Mouse (Mus musculus): ENCODE measurements at regions not wholly inside any gene's neighbourhood (a gene's known extent, or its start where the extent isn't known, plus 50 kb on each side); places are given as distances from the start of the nearest gene placed in this dataset.
A peak's percentile ranks its signal among the peaks of the same experiment; 100 is the strongest.

DNA sequence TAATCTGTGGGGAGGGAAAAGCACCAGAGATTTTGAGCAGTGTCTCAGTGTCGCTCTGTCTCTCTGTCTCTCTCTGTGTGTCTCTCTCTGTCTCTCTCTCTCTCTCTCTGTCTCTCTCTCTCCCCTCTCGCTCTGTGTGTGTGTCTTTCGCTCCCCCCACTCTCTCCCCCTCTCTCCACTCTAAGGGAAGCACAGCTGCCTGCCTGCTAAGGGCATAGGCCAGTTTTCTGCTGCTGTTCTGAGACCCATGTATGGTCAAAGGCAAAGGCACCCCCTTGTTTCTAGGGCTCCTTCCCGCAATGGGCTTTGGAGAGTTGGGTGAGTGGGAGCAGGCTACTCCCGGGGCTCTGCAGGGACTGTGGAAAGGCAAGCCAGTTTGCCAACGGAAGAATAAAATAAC lies 192.2 kb downstream of the Lmo4 start:
- DNase-seq (ENCODE audit: low read depth, low spot score) = no peak

DNA sequence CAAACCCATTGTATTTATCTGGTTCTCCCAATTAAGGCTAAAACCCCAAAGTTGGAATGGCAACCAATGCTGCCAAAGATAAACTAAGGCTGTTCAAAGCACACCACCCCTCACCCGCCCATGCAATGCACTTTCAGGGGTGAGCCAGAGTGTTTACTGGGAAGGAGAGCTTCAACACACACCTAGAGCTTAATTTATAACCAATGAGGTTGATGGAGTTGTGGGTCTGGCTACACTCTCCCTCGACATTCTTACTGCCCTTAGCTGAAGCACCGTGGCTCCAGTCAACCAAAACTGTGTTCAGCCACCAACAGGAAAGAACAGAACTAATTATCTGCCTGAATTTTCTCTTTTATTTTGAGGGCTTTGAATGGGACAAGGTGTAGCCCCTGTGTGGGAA lies 192.8 kb downstream of the Lmo4 start:
- DNase-seq (ENCODE audit: low read depth, low spot score) = no peak

DNA sequence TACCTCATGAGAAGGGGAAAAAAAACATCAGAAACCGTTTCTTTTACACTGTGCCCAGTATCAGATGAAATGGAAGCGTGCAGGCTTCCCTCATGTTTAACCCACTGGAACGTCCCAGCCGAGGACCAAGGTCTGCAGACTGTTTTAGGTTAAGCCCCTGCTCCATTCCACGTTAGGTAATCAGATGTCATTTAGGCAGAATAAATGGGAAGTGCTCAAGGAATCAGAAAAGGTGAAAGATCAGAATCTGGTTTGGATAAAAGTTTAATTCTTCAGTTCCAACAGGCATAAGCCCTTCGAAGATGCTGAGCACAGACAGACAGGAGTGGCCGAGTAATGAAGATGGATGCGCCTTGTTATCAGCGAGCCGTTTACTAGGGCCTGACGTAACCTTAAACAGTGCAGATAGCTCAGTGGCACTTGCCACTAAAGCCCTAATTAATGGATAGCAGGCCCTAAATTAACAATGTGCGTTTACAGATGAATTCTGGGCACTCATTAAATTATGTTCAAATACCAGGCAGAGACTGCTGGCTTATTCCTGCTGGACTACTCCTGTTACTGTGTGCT lies 193.5 kb downstream of the Lmo4 start:
- DNase-seq (ENCODE audit: low read depth, low spot score) = no peak

DNA sequence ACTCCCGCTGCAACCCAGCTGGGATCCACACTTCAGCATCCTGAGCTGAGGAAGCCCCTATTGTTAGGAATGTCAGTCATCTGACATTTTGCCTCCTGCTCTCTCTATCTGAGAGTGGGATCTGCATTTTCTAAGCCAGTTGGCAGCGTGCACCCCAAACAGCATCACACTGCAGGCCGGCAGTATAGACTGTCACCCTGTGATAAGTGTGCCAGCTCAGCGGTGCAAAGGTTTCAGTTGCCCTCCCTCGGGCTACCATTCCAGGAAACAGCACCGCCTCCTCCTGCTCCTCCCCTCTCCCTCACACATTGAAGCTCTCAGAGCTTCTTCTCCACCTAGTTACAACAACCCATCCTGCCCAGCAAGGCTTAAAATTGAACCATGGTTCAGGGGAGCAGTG lies 194.5 kb downstream of the Lmo4 start:
- DNase-seq (ENCODE audit: low read depth, low spot score) = peak; percentile 19

DNA sequence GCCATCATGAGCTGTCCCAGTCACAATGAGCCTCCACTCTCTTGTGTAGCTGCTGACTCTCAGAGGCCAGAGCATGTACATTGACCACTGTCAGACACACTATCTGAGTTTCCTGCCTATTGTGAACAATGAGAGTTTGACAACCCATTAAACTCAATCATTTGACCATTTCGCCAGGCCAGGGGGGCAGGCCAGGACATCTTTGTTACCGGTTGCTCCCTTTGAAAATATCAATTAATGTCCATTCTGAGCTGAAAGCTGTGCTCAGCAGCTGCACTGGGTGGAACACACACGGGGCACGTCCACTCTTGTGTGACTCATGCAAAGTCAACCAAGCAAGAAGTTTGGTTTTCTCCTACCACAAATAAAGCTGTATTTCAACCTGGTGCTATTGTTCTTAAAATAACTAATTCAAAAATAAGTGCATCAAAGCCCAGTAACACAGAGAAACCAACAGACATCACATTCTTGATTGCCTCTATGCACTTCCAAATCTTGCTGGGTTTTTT lies 197.9 kb downstream of the Lmo4 start:
- no peak for DNase-seq (ENCODE audit: low read depth, low spot score)

DNA sequence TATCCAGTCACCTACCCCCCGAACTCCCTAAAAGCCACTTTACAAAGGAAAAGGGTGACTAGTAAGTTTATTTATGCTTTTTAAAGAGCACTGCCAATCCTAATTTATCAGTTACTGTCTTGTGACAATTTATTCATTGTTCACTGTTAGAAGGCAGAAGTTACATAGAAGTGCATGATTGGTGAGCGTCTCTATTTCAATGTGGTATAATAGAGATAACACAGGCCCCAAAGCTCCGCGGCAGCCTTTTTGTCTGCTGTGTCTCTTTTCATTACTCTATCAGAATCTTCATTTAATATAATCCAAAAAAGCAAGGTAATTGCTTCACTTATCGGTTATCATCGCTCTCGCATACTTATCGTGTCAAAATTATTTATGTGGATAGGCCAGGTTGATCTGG lies 207.1 kb downstream of the Lmo4 start:
- no peak for DNase-seq (ENCODE audit: low read depth, low spot score)

DNA sequence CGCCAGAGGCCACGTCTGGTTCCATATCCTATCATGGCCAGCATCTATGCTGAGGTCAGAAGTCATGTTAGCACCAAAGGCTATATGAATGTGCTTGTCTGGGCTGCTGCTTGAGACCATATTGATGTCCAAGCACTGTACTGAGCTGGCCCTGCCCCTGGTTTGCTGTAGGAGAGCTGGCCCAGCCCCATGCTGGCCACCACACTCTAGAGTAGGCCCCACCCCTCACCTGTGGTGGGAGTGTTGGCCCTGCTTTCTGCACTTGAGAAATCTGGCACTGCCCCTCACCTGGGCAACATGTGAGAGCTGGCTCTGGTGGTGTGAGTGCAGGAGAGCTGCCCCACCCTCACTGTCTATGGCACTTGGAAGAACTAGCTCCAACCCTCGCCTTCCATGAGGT lies 210.0 kb downstream of the Lmo4 start:
- DNase-seq (ENCODE audit: low read depth, low spot score) = no peak

DNA sequence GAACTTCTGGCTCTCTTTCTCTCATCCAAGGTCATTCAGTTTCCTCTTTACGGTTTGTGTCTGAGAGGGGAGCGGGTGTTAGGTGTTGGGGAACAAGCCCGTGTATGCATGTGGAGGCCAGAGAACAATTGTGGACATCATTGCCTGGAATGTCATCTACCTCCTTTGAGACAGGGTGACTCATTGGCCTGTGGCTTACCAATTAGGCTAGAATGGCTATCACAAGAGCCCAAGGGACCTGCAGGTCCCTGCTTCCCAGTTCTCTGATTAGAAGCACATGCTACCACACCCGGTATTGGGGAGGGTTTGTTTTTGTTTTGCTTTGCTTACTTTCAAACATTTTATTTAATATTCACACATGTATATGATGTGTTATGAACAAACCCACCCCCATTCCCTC lies 216.0 kb downstream of the Lmo4 start:
- DNase-seq (ENCODE audit: low read depth, low spot score) = no peak

DNA sequence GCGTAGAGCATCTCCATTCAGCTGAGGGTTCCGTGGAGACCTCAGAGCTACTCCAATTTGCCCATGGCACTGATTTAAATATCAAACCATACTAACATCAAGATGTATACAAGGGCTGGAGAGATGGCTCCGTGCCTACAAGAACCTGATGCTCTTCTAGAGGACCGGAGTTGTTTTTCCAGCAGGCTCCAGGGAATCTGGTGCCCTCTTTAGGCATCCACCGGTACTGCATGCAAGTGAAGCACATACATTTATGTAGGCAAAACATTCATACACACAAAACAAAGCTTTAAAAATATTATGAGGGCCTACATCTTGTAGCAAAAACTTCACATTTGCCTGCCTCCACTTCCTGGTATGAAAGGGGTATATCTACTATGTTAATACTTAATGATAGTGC lies 217.0 kb downstream of the Lmo4 start:
- no peak for DNase-seq (ENCODE audit: low read depth, low spot score)

DNA sequence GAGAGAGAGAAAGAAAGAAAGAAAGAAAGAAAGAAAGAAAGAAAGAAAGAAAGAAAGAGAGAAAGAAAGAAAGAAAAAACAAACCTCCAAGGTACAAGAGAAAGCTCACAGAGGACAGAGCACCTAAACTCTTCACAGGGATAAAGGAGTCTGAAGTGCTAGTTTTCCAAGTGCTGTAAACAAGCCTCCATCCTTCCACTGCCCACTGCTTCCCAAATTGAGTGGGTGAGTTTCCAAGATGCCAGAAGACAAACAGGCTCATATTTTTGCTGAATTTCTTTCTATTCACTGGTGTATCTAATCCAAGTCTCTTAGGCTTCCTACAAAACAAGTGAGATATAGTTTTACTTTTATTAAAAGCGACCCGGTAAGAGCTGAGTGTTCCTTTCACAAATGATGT lies 218.2 kb downstream of the Lmo4 start:
- peak; percentile 61 for DNase-seq (ENCODE audit: low read depth, low spot score)

DNA sequence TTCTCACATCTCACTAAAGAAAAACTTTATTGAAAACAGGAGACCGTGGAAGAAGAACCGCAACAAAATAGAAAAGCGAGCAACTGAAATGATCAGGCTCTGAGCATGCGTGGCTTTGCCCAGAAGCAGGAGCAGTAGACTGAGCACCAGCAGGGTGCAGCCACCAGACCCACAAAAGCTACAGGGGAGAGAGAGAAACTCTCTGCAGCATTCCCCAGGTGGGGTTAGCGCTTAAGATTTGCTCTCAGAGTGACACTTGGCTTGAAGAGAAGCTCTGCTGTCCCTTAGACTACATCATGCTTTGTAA lies 218.9 kb downstream of the Lmo4 start:
- DNase-seq (ENCODE audit: low read depth, low spot score) = no peak

DNA sequence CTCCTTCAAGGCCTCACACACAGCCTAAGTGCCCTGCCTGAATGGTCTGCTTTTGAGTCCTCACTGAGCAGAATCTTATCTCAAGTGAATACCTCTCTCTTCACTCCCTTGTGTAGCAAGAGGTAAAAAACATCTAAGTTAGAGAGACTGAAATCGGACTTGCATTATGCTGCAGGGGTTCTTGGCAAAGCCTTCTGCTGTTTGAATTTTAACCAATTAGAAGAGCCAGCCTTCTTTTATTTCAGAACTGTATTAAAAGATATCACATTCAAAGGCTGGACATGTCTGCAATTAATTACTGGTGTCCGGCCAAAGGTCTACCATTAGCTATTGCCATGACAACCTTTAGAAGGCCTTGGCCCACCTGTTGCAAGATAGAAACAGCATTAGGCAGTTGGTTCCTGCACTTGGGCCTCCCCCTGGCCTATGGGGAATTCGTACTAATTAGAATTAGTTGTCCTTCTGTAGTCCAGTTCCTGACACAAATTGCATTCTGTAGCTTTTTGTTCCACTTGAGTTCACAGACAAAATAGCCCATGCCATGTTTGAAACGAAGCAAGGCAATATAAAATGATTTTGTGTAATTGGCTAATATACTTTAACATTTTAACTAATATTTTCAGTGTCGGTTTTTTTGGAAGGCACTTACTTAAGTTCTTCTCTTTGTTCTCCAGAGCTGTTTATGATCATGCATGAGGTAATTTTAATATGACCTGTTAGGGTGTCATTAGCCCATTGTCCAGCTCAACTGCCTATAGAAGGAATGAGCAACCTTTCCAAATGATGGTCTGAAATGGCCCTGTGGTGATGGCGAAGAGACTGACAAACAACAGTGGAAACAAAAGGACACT lies 219.4 kb downstream of the Lmo4 start:
- DNase-seq (ENCODE audit: low read depth, low spot score) = no peak

DNA sequence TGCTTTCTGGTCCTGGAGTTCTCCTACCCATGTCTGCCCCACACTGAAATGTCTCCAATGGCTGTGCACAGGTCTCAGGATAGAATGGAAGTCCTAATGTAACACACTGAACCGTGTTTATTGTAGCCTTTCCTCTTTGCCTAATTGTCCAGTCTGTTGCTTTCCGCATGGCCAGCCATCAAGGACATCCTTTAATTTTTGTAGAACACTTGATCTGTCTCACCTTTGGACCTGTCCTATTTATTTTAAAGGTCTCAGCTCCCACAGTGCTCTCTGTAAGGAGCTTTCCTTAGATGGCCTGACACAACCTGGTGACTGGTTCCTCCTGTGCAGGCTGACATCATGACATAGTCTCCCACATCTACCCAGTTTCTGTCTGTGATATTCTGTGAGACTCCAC lies 226.3 kb downstream of the Lmo4 start:
- DNase-seq (ENCODE audit: low read depth, low spot score) = no peak

DNA sequence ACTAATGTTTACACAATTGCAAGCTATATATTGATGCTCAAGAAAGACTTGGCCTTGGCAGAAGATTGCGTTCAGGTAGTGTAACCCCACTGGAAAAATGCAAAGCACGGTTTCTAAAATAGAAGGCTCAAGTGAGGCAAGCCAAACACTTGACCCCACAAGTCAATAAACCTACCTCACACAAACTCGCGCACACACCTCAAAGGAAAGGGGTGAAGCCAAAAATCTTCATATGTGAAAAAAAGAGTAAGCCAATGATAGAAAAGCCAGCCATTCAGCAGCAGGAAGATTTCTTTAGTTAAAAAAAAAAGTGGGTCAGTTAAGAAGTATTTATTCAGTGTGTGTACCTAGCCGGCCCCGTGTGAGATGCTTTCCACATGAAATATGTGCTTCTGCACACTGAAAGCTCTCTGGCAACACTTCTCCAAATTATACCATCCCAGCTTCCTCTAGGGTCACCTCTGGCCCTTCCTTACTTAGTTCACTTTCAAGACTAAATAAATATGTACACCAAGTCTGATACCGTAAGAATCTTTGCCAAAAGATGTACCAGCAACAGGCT lies 227.1 kb downstream of the Lmo4 start:
- no peak for DNase-seq (ENCODE audit: low read depth, low spot score)

DNA sequence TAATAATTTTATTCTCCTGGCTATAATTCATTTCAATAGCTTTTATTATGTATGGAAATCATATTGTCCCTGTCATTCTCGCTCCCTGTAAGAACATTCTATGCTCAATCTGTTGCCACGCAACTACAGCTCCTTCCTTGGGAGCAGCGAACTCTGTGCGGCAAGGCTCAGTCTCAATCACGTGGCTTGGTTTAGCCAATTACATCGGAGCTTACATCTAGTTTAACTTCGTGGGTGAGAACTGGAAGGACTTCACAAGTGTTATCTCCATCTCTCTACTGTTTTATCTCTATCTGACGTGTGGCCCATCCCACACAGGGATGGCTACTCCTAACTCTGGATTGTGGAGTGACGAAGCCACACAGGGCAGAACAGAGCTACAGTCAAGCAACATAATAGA lies 231.4 kb downstream of the Lmo4 start:
- peak; percentile 48 for DNase-seq (ENCODE audit: low read depth, low spot score)

DNA sequence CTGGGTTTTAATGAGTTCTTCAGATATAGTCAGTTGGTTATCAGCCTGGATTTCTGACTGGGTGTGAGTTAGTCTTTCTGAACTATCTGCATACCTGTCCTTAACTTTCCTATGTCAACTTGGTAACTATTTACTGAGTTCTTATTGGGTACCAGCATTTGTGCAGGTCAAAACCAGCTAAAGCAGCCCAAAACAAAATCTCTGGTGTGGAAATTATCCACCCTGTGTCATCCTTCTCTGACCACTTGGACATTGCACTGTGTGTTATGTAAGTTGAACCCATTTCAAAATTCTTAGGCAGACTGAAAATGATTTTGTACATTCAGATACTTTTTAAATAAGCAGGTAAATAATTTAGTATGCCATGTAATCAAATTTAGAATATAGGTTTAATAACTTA lies 232.7 kb downstream of the Lmo4 start:
- no peak for DNase-seq (ENCODE audit: low read depth, low spot score)

DNA sequence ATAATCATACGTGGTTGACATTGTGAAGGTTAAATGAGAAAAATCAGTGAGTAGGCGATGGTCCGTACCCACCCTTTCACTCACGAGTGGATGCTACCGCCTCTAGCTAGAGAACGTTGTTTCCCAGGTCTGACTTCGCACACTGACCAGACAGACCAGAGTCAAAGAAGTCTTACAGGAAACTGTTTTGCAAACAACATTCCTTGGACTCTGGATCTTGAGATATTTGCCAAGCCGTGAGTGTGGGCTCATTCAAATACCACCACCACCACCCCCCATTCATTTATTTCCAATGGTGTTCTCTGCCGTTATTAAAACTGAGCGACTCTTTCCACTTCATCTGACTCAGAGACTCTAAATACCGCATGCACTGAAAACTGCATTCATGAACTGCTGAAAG lies 234.2 kb downstream of the Lmo4 start:
- no peak for DNase-seq (ENCODE audit: low read depth, low spot score)

DNA sequence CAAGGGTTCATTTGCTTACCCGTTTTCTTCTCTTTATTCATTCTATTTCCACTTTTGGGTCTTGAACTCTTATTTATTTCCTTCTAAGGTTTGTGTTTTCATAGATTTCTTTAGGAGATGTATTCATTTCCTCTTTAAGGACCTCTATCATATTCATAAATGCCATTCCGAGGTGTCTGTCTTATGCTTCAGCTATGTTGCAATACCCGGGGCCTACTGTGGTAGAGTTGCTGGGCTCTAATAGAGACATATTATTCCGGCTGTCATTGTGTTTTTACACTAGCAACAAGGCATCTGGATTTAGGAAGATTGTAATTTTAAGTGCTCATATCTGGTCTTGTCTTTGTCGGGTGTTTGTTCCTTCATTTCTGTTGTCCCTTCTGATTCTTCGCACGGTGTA lies 249.5 kb downstream of the Lmo4 start:
- no peak for DNase-seq (ENCODE audit: low read depth, low spot score)

DNA sequence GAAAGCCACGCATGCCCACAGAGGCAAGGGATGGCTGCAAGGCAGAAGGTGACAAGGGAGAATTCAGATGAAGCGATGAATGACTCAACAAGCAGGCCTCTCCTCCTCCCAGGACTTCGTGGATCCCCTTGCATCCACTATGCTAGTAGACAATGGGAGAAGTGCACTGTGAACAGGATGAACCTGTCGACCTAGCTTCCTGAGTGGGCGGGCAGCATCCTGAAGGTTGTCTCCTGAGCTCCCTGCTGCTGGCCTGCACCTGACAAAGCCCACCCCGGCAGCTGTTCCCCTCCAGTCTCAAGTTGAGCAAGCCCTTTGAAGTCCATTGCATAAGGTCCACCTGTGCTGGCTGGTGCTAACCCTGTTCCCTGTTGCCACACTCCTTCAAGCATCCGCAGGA lies 250.2 kb downstream of the Lmo4 start:
- DNase-seq (ENCODE audit: low read depth, low spot score) = no peak

DNA sequence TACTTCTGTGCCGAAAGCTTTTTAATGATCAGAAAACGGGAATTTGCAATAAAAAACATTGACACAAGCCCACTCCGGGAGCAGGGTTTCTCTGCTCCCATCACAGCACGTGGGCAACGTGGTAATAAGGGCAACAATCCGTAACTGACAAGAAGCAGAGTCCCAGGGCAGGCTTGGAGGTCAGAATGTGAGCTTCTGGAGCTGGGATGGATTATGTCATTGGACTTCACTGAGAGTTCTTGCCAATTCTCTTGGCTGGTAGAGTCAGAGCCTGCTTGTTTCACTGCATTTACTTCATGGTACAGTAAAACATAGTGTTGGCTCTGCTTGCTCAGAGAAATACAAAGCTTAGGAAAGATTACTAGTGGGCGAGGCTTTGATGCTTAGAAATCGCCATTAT lies 252.7 kb downstream of the Lmo4 start:
- DNase-seq (ENCODE audit: low read depth, low spot score) = no peak

DNA sequence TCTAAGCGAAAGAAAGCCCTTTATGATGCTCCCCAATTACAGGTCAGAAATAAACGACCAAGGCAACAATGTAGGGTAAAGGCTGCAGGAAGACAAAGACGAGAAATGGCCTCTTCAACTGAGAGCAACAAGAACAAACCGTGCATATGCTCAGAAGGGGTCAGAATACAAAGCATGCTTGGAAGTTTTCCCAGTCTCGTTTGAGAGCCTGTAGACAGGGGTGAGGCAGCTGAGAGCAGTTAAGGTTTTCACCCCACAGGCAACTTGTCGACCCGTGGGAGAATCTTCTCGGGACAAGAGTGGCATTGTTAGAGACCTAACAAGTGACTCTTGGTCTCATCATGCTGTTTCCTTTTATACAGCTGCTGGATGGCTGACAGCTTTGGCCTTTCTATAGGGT lies 255.4 kb downstream of the Lmo4 start:
- no peak for DNase-seq (ENCODE audit: low read depth, low spot score)

DNA sequence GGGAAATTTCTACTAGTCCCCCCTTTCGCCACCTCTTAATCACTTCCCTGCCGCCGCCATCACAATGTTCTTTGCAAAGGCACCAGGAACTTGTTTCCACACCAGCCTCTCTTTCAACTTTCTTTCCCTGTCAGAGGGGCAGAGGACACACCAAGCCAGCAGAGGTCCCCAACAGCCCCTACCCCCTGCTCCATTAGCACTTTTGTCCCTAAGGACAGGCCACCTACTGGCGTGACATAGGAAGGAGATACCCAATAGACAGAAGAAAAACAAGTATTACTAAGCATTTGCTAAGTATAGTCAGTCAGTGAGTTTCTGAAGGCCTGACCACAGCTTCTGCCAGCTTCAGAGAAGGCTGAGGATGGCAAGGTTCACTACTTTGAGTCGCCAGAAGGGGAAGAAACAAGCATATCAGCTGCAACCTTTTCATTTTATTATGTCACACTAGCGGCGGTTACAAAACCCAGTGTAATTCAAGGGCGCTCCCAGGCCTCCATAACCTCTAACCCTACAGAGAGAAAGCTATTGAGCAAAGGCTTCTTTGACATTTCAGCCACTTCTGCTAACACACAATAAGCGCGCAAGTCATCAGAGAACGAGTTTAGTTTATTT lies 255.9 kb downstream of the Lmo4 start:
- DNase-seq (ENCODE audit: low read depth, low spot score) = no peak

DNA sequence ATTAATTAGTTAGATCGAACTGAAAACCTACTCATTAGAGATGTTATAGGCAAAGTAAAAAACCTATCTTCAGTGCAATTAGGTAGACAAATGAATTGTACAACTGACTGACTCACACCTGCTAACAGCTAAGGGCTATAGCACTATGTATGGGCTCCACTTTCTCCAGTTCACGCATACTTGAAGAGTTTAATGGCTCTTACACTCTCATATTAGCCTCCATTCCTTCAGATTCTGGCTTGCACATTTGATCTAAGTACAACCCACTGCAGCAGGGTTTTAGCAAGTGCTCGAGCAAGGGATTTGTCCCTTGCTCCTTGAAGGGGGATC lies 257.1 kb downstream of the Lmo4 start:
- DNase-seq (ENCODE audit: low read depth, low spot score) = no peak
